Mouse (Mus musculus): ENCODE measurements around the gene Adh5. TPM values are rescaled to one million over a fixed set of nuclear protein-coding genes. Genes with fewer than 3 reads are reported as not detected.

Adh5 gene
- polyA plus RNA-seq, 1 experiment from 2014 or later: 169 TPM

Other genes with a start within 250 kb of the Adh5 start
- gene 4930579F01Rik, start 249.3 kb upstream of the Adh5 start, polyA plus RNA-seq (2014; fragmentation: Nextera tagmentation; extraction: Ambion mirVana): 0.21 TPM in 1 of 2 replicates, not detected in the other
- 4.8 and 5.2 TPM in 2 replicates for gene Adh7, start 225.3 kb upstream of the Adh5 start, polyA plus RNA-seq (2014; fragmentation: Nextera tagmentation; extraction: Ambion mirVana)
- 24.2 and 25.6 TPM in 2 replicates for gene Adh1, start 182.1 kb upstream of the Adh5 start, polyA plus RNA-seq (2014; fragmentation: Nextera tagmentation; extraction: Ambion mirVana)
- gene Adh6a, start 129.8 kb upstream of the Adh5 start, polyA plus RNA-seq (2014; fragmentation: Nextera tagmentation; extraction: Ambion mirVana): 0.17 TPM in 1 of 2 replicates, not detected in the other
- gene Adh6b, start 101.3 kb upstream of the Adh5 start, polyA plus RNA-seq (2014; fragmentation: Nextera tagmentation; extraction: Ambion mirVana): 0.51 and 0.90 TPM in 2 replicates
- not detected in 2 replicates for gene Adh4, start 27.6 kb upstream of the Adh5 start, polyA plus RNA-seq (2014; fragmentation: Nextera tagmentation; extraction: Ambion mirVana)
- gene Metap1, start 46.4 kb downstream of the Adh5 start, polyA plus RNA-seq (2014; fragmentation: Nextera tagmentation; extraction: Ambion mirVana): 45.8 and 46.4 TPM in 2 replicates
- 333 and 352 TPM in 2 replicates for gene Eif4e, start 83.1 kb downstream of the Adh5 start, polyA plus RNA-seq (2014; fragmentation: Nextera tagmentation; extraction: Ambion mirVana)

All from embryonic facial prominence, embryonic 14.5 days (tissue).